Mouse (Mus musculus): Measurements from ENCODE around the gene Rab37.

Gene Rab37

GRCm38 (mm10) chr11:115164341-115164975 lies 73.2 kb downstream of the Rab37 start:
- in situ Hi-C loops (cut with MboI, MseI): loop anchor here (10.0 kb wide), 1 partner anchor 110 kb away; the partner anchor contains the start of gene Fdxr

- in situ Hi-C loops (cut with MboI, MseI): loop anchor here (10.0 kb wide), 1 partner anchor 110 kb away; the partner anchor contains the start of gene Fdxr
Observed at GRCm38 (mm10) chr11:115164976-115165374, 73.7 kb downstream of the Rab37 start.

DNA sequence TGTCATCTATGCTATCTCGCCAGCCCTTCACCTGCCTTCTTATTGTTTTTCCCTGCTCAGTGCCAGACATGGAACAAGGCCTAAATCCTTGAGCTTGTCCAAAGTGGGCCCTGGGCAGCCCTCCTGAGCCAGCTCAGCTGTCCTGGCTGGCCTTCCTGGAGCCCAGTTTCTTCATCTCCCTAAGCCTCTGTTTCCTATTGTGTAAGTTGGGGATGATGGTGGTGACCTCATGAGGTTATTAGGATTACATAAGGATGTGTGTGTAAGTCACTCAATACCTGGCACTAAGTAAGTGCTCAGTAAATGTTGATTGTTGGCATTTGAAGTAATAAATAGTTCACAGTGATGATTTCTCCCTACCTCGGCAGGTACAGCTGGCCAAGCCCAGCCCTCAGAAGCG lies 75.5 kb downstream of the Rab37 start:
- in situ Hi-C loops (cut with MboI, MseI): loop anchor here (10.0 kb wide), 1 partner anchor 108 kb away; the partner anchor contains the start of gene Fdxr

DNA sequence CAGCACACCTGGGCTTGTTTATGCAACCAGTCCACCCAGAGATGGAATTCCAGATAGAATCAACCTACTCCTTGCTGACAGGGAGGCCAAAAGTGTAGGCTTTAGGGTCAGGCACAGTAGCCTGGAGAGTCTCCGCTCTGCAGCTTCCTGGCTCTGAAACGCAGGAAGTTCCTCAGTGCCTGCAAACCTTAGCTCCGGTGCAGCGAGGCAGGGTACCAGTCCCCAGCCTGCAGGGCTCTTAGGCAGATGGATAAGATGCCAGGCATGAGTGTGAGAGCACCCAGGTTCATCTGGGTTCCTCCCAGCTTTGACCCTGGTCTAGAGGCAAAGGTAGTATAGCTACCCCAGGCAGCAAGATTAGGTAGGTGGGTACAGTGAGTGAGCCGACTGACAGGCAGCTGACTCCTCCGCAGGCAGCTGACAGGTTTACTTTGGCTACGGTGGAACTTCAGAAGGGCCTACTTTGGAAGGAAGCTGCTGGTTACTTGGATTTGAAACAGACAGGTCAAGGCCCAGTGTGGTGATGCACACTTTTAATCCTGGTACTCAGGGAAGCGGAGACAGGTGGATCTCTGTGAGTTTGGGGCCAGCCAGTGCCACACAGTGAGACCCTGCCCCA lies 76.5 kb downstream of the Rab37 start:
- in situ Hi-C loops (cut with MboI, MseI): loop anchor here (10.0 kb wide), 1 partner anchor 107 kb away; the partner anchor contains the start of gene Fdxr

DNA sequence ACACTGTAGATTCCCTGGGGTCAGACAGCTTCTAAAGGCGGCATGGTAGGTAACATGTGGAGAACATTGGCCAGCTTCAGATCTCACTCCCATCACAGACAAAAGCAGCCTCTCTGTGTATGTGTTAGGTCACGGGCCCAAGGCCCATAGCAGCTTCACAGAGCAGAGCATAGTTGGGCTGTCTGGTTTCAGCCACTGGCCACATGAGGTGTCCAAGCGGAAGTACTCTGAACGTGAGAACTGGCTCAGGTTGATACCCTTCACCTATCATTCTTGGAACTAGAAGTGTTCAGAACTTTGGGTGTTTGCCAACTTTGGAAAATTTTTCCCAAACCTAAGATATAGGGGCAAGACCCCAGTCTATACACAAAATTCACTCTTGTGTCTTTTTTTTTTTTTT lies 78.2 kb downstream of the Rab37 start:
- in situ Hi-C loops (cut with MboI, MseI): loop anchor here (10.0 kb wide), 1 partner anchor 105 kb away; the partner anchor contains the start of gene Fdxr

GRCm38 (mm10) chr11:115171125-115171524 lies 79.9 kb downstream of the Rab37 start:
- in situ Hi-C loops (cut with MboI, MseI): no loop called here

DNA sequence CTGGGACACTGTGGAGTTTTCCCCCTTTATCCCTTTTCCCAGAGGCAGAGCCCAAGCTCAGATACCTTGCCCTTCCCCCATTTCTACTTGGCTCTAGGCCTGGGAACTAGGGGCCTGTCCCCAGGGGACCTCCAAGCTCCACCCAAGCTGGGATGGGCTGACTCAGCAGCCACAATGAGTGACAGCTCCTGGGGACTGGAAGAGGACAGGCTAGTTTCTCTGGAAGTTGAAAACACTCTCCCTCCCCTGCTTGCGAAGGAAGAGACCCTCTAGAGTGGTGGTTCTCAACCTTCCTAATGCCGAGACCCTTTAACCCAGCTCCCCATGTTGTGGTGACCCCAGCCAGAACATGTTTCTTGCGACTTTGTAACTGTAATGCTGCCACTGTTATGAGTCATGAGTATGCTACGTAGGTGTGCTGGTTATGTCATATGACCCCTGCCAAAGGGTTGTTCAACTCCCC lies 81.6 kb downstream of the Rab37 start:
- in situ Hi-C loops (cut with MboI, MseI): no loop called here

GRCm38 (mm10) chr11:115173549-115174339 lies 82.5 kb downstream of the Rab37 start:
- in situ Hi-C loops (cut with MboI, MseI): no loop called here

DNA sequence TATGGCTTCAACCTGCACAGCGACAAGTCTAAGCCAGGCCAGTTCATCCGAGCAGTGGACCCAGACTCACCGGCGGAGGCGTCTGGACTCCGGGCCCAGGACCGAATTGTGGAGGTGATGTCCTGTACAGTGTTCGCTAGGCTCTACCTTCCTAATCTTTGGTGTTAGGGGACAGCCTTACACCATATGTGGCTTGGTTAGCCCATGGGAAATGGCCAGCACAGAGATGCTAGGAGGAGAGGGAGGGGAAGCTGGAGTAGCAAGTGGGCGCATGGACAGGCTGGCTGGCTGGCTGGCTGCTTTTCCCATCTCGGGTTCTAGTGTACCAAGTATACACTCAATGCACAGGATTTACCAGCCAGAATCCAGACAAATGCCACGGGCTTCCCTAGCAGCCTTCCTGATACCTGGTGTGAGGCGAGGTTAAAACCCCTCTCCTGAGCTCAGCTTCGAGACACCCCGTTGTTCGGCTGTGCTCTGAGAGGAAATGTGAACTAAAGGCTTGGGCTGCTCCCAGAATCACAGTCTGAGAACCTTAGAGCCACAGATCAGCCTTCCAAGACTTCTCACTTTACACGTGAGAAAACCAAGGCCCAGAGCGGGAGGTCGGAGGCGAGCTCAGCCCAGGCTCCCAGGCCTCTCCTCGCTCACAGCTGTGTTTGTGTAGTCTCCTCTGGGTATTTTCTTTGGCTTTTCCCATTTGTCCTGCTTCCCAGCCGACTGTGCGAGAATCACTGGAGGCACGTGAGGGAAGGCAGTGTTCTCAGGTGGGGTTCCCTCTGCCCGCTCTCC lies 85.4 kb downstream of the Rab37 start:
- in situ Hi-C loops (cut with MboI, MseI): no loop called here

GRCm38 (mm10) chr11:115177559-115178195 lies 86.4 kb downstream of the Rab37 start:
- in situ Hi-C loops (cut with MboI, MseI): no loop called here

DNA sequence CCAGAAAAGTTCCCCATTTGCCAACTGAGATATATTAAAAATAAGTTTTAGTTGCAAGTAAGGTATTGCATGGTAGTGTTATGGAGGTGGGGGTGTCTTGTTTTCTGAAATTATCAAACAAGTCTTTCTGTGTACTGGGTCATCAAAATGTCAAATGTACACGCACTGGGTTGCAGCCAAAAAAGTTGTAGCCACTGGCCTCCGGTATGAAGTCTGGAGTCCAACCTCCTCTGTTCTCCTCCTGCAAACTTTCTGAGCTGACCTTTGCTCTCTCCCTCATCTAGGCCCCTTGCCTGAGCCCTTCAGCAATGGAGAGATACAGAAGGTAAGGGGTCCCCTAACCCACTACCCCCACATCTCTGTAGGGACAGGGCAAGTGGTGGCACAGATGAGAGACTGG lies 87.5 kb downstream of the Rab37 start:
- in situ Hi-C loops (cut with MboI, MseI): no loop called here

DNA sequence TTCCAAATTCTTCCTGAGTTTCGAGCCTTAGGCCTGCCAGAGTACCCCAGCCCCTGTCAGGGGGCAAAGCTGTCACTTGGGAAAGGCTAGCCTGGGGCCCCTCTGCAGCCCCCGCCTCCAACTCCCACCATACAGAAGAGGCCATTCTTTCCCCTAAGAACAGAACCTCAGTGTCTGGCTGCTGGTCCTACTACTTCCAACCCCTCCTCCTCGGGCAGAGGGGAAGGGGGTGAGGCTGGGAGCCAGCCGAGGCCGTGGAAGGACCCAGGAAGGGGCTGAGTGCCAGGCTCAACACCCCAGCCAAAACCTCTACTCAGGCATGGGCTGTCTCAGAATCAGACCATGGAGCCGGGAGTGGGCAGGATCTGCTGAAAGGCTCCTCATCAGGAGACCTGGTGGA lies 88.0 kb downstream of the Rab37 start:
- in situ Hi-C loops (cut with MboI, MseI): no loop called here

DNA sequence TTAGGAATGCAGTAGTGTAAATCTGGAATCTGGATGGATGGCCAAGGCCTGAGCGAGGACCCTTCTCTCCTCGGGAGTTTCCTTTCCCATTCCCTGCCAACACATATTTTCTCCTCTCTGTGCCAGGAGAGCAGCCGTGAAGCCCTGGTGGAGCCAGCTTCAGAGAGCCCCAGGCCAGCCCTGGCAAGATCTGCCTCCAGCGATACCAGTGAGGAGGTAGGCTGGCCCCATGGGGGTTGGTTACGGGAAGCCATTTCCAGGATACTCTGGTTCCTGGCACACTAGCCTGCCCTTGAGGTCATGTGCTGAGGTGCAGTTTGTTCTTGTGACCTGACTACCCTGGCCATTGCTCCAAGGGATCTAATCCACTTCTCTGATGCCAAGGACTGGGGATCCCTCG lies 88.7 kb downstream of the Rab37 start:
- in situ Hi-C loops (cut with MboI, MseI): no loop called here

- in situ Hi-C loops (cut with MboI, MseI): no loop called here
Observed at GRCm38 (mm10) chr11:115181913-115182638, 90.8 kb downstream of the Rab37 start.

GRCm38 (mm10) chr11:115184973-115185372 lies 93.7 kb downstream of the Rab37 start:
- in situ Hi-C loops (cut with MboI, MseI): no loop called here

DNA sequence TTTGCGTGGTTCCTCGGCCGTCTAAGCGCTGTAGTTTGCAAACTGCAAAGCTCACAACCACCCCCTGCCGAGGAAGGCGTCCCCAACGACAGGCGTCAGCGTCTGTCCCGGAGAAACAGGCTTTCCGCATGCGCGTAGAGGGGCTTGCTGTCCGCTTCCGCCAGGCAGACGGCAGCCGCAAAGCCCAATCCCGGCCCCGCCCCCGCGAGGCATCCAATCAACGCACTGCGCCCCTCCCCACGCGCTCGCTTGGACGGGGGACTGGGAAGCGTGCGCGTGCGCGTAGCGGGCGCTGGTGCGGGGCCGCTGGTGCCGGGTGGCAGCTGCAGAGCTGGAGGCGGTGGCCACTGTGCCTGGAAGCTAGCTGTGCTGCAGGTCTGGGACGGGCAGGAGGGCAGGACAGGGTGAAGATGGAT lies 96.0 kb downstream of the Rab37 start, which contains the start of gene Tmem104:
Gene Tmem104, plus strand, starts transcription at position 264 of the 416 bp plus-strand sequence.
- in situ Hi-C loops (cut with MboI, MseI): no loop called here

GRCm38 (mm10) chr11:115187693-115188092 lies 96.5 kb downstream of the Rab37 start, which contains the start of gene Nat9:
Gene Nat9, minus strand, starts transcription at chr11:115187859.
- in situ Hi-C loops (cut with MboI, MseI): no loop called here

DNA sequence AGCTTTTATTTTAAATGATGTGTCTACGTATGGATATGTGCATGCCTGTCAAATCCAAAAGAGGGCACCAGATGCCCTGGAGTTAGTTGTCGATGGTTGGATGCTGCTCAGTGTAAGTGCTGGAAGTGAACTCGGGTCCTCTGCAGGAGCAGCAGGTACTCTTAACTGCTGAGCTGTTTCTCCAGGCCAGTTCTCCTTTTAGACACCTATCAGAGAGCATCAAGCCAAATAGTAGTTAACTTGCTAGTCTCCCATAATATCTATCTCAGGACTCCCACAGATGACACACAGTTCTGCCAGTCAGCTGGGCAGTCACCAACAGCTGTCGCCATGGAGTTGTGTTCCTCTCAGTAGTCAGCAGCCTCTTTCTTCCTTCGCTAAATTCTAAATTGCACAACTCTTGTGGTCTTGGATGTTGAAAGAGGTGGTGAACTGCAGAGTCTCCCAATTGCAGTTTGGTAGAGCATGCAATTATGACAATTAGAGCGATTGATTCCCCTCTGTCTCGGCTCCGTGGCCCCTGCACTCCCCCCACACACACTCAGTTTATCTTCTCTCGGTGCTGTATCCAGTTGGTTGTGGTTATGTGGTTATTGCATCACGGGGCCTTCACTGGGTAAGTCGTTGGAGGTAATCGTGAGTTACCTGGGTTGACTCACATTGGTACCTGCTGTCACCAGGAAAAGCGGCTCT lies 97.5 kb downstream of the Rab37 start:
- in situ Hi-C loops (cut with MboI, MseI): no loop called here

GRCm38 (mm10) chr11:115189304-115189703 lies 98.1 kb downstream of the Rab37 start:
- in situ Hi-C loops (cut with MboI, MseI): no loop called here

All from T-helper 2 cell (primary cell).